18 mouse cellular contexts compared by ENCODE assay signal in the genomic region with DNA sequence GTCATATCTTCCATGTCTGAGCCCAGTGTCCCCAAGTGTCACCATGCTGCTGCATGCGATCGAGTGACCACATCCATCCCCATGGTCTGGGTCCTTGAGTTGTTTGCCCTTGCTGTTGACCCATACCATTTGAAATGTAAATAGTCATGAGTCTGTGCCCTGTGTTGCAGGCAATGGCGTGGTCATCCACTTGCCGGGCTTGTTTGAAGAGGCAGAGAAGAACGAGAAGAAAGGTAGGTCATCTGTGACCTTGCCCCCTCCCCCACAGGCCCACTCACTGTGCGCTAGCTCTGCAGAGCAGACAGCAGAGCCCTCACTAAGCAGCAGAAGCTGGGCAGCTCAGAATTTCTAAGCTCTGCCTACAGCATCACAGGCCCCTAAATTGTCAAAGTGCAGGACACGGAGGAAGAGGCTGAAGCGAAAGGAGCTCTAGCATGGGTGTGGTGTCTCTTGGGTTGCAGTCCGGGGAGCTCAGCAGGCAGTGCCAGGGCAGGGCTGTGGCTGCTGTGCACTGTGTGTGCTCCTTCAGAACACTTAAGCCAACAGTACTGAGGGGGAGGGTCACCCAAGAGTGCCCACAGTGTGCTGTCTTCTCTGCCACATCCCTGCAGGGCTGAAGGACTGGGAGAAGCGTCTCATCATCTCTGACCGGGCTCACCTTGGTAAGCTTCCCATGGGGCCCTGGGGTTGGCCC. TPM values are rescaled to one million over a fixed set of nuclear protein-coding genes. Genes with fewer than 3 reads are reported as not detected.
DNase-seq lines count a peak whose midpoint lies in the region; ATAC-seq and TF ChIP-seq lines count a peak whose summit lies in the region.
"Had no signal": no experiment of that assay in that cellular context is flagged by ENCODE, and none has a peak within 500 bp of the region (broad histone marks: within the 10 kb centered on the region; RNA-seq: fewer than 3 reads in every experiment).

No protein-coding gene starts in this region.

- 63% methylated on average over 11 of the region's 11 CpGs for WGBS in kidney, embryonic 14.5 days
- 74% methylated on average over 11 of the region's 11 CpGs for WGBS in kidney, adult 2 months
- 53% methylated on average over 11 of the region's 11 CpGs for WGBS in liver, embryonic 15.5 days (ENCODE audit: insufficient replicate concordance)
- WGBS in stomach, embryonic 16.5 days: 54% methylated on average over 11 of the region's 11 CpGs

- no peak overlapping the region for H3K4me2 ChIP-seq in kidney, embryonic 14.5 days (replicated peaks; ENCODE audit: low read depth, low read length)
- H3K4me2 ChIP-seq in liver, embryonic 15.5 days: peak overlapping the region; percentile 33
- H3K4me2 ChIP-seq in stomach, embryonic 16.5 days (ENCODE audit: low read depth, low read length): no peak overlapping the region
- H3K4me2 ChIP-seq: forebrain, embryonic 13.5 days; heart, embryonic 15.5 days; limb, embryonic 13.5 days had no signal

- no peaks in the 10 kb centered on the region for H3K36me3 ChIP-seq in kidney, embryonic 14.5 days (ENCODE audit: control insufficient read depth, insufficient read depth, low read length)
- no peaks in the 10 kb centered on the region for H3K36me3 ChIP-seq in kidney, adult 2 months (ENCODE audit: control insufficient read depth, insufficient read depth, low read length)
- H3K36me3 ChIP-seq in liver, embryonic 15.5 days (replicated peaks): no peaks in the 10 kb centered on the region
- H3K36me3 ChIP-seq in stomach, embryonic 16.5 days (ENCODE audit: control insufficient read depth, insufficient read depth, low read length): no peaks in the 10 kb centered on the region
- H3K36me3 ChIP-seq: embryonic facial prominence, embryonic 10.5 days; limb, embryonic 13.5 days had no signal

- no peak for TF ChIP-seq POLR2A in kidney, adult 2 months (IDR thresholded peaks at IDR 0.05; ENCODE audit: low read depth, low read length)

- no peak overlapping the region for H3K9ac ChIP-seq in kidney, embryonic 14.5 days (ENCODE audit: low read depth, low read length)
- no peak overlapping the region for H3K9ac ChIP-seq in liver, embryonic 15.5 days
- no peak overlapping the region; the same call in 1 of the 2 replicates for H3K9ac ChIP-seq in stomach, embryonic 16.5 days (ENCODE audit: low read length)
- H3K9ac ChIP-seq: forebrain, embryonic 13.5 days; heart, embryonic 15.5 days; limb, embryonic 13.5 days had no signal

- no peak overlapping the region for H3K4me3 ChIP-seq in kidney, embryonic 14.5 days (ENCODE audit: low read length)
- H3K4me3 ChIP-seq in kidney, adult 2 months (ENCODE audit: insufficient read depth, low read depth, low read length): no peak overlapping the region
- H3K4me3 ChIP-seq in liver, embryonic 15.5 days (replicated peaks): no peak overlapping the region
- H3K4me3 ChIP-seq in stomach, embryonic 16.5 days (replicated peaks; ENCODE audit: low read length): no peak overlapping the region
- H3K4me3 ChIP-seq: embryonic facial prominence, embryonic 10.5 days; forebrain, embryonic 13.5 days; heart, embryonic 15.5 days; limb, embryonic 13.5 days had no signal

- H3K9me3 ChIP-seq in kidney, embryonic 14.5 days (ENCODE audit: control insufficient read depth, low read length): no peaks in the 10 kb centered on the region
- H3K9me3 ChIP-seq in liver, embryonic 15.5 days (replicated peaks): no peaks in the 10 kb centered on the region
- no peaks in the 10 kb centered on the region for H3K9me3 ChIP-seq in stomach, embryonic 16.5 days (replicated peaks; ENCODE audit: control insufficient read depth, low read length)
- H3K9me3 ChIP-seq: embryonic facial prominence, embryonic 10.5 days; forebrain, embryonic 13.5 days; heart, embryonic 15.5 days; limb, embryonic 13.5 days had no signal

- 0 out of 2 replicates have a peak overlapping the region, but pooled peaks have one; percentile 17 for H3K27ac ChIP-seq in kidney, embryonic 14.5 days (ENCODE audit: low read depth, low read length)
- H3K27ac ChIP-seq in kidney, adult 2 months (ENCODE audit: insufficient read depth, low read depth, low read length): no peak overlapping the region
- peak overlapping the region; percentile 56 for H3K27ac ChIP-seq in liver, embryonic 15.5 days (replicated peaks)
- H3K27ac ChIP-seq in stomach, embryonic 16.5 days (ENCODE audit: low read length): 0 out of 2 replicates have a peak overlapping the region, but pooled peaks have one; percentile 38
- H3K27ac ChIP-seq: embryonic facial prominence, embryonic 10.5 days; forebrain, embryonic 13.5 days; heart, embryonic 15.5 days; limb, embryonic 13.5 days had no signal

- H3K27me3 ChIP-seq in kidney, embryonic 14.5 days (ENCODE audit: control insufficient read depth, insufficient read depth, low read length): no peaks in the 10 kb centered on the region
- H3K27me3 ChIP-seq in kidney, adult 2 months (replicated peaks; ENCODE audit: control insufficient read depth, insufficient read depth, low read length): no peaks in the 10 kb centered on the region
- no peaks in the 10 kb centered on the region for H3K27me3 ChIP-seq in liver, embryonic 15.5 days
- H3K27me3 ChIP-seq in stomach, embryonic 16.5 days (ENCODE audit: control insufficient read depth, insufficient read depth, low read length): no peaks in the 10 kb centered on the region
- H3K27me3 ChIP-seq: forebrain, embryonic 13.5 days; heart, embryonic 15.5 days; limb, embryonic 13.5 days had no signal

- peaks cover 22% of the 10 kb centered on the region for H3K4me1 ChIP-seq in kidney, embryonic 14.5 days (ENCODE audit: control insufficient read depth, insufficient read depth, low read length)
- 0 out of 2 replicates have a peak, but pooled peaks cover 8% of the 10 kb centered on the region for H3K4me1 ChIP-seq in kidney, adult 2 months (ENCODE audit: control insufficient read depth, insufficient read depth, low read length)
- peaks cover 64% of the 10 kb centered on the region for H3K4me1 ChIP-seq in liver, embryonic 15.5 days (replicated peaks)
- H3K4me1 ChIP-seq in stomach, embryonic 16.5 days (ENCODE audit: control insufficient read depth, insufficient read depth, low read length): peaks cover 41% of the 10 kb centered on the region

- no peak for TF ChIP-seq CTCF in kidney, adult 2 months (conservative IDR thresholded peaks at IDR 0.05; ENCODE audit: insufficient read depth, insufficient read length, low read depth, low read length)

- no peak for ATAC-seq in kidney, embryonic 14.5 days (ENCODE audit: low FRiP score, low TSS enrichment)
- no peak for ATAC-seq in liver, embryonic 15.5 days (ENCODE audit: insufficient read depth)
- no peak for ATAC-seq in stomach, embryonic 16.5 days (ENCODE audit: insufficient read depth, low FRiP score)
- ATAC-seq: forebrain, embryonic 13.5 days had no signal

- DNase-seq in kidney, adult 2 months: no peak
- DNase-seq in spleen, postnatal 36 days (ENCODE audit: low spot score in 2 of 2): peak; percentile 33 to 38
- DNase-seq in spleen, postnatal 10 days (ENCODE audit: low spot score in 2 of 2): no peak
- no peak for DNase-seq in urinary bladder, postnatal 10 days (ENCODE audit: low spot score)
- DNase-seq: cerebellum, adult 11 months; kidney, adult 11 months; kidney, postnatal 36 days; layer of hippocampus, adult 9-11 months; midbrain, embryonic 14.5 days; right cerebral cortex, postnatal 4 days; thymus, postnatal 36 days had no signal

RNA-seq across cellular contexts. Expression of gene Siva1, which starts 12.2 kb away (rescaled TPM):
- 314 and 362 TPM in 2 replicates for polyA plus RNA-seq in kidney, embryonic 14.5 days (2014; fragmentation: Nextera tagmentation; extraction: Ambion mirVana)
- polyA plus RNA-seq in kidney, adult 2 months (2012; rRNA removed): 27.7 and 27.8 TPM in 2 replicates
- polyA plus RNA-seq in liver, embryonic 15.5 days (2015; fragmentation: Nextera tagmentation; extraction: Ambion mirVana): 106 and 114 TPM in 2 replicates
- polyA plus RNA-seq in stomach, embryonic 16.5 days (2015; fragmentation: Nextera tagmentation; extraction: Ambion mirVana): 152 and 171 TPM in 2 replicates

RNA-seq across cellular contexts. Expression of gene Adssl1, which starts 12.4 kb away (rescaled TPM):
- 8.0 and 9.3 TPM in 2 replicates for polyA plus RNA-seq in kidney, embryonic 14.5 days (2014; fragmentation: Nextera tagmentation; extraction: Ambion mirVana)
- 8.1 and 10.4 TPM in 2 replicates for polyA plus RNA-seq in kidney, adult 2 months (2012; rRNA removed)
- 13.4 TPM in 2 replicates for polyA plus RNA-seq in liver, embryonic 15.5 days (2015; fragmentation: Nextera tagmentation; extraction: Ambion mirVana)
- polyA plus RNA-seq in stomach, embryonic 16.5 days (2015; fragmentation: Nextera tagmentation; extraction: Ambion mirVana): 2.7 and 10.3 TPM in 2 replicates

RNA-seq across cellular contexts. Expression of gene Akt1, which starts 42.5 kb away (rescaled TPM):
- 50.8 and 58.5 TPM in 2 replicates for polyA plus RNA-seq in kidney, embryonic 14.5 days (2014; fragmentation: Nextera tagmentation; extraction: Ambion mirVana)
- 85.3 and 90.6 TPM in 2 replicates for polyA plus RNA-seq in kidney, adult 2 months (2012; rRNA removed)
- polyA plus RNA-seq in liver, embryonic 15.5 days (2015; fragmentation: Nextera tagmentation; extraction: Ambion mirVana): 28.4 and 36.9 TPM in 2 replicates
- 50.7 and 52.8 TPM in 2 replicates for polyA plus RNA-seq in stomach, embryonic 16.5 days (2015; fragmentation: Nextera tagmentation; extraction: Ambion mirVana)

RNA-seq across cellular contexts. Expression of gene Inf2, which starts 43.6 kb away (rescaled TPM):
- polyA plus RNA-seq in kidney, embryonic 14.5 days (2014; fragmentation: Nextera tagmentation; extraction: Ambion mirVana): 4.7 and 5.8 TPM in 2 replicates
- 8.9 and 9.6 TPM in 2 replicates for polyA plus RNA-seq in kidney, adult 2 months (2012; rRNA removed)
- polyA plus RNA-seq in liver, embryonic 15.5 days (2015; fragmentation: Nextera tagmentation; extraction: Ambion mirVana): 2.7 TPM in 2 replicates
- 2.9 and 3.9 TPM in 2 replicates for polyA plus RNA-seq in stomach, embryonic 16.5 days (2015; fragmentation: Nextera tagmentation; extraction: Ambion mirVana)

RNA-seq across cellular contexts. Expression of gene Zbtb42, which starts 46.4 kb away (rescaled TPM):
- 3.8 and 5.7 TPM in 2 replicates for polyA plus RNA-seq in kidney, embryonic 14.5 days (2014; fragmentation: Nextera tagmentation; extraction: Ambion mirVana)
- polyA plus RNA-seq in kidney, adult 2 months (2012; rRNA removed): 10.7 and 12.1 TPM in 2 replicates
- polyA plus RNA-seq in liver, embryonic 15.5 days (2015; fragmentation: Nextera tagmentation; extraction: Ambion mirVana): 1.0 and 1.2 TPM in 2 replicates
- polyA plus RNA-seq in stomach, embryonic 16.5 days (2015; fragmentation: Nextera tagmentation; extraction: Ambion mirVana): 9.7 and 12.2 TPM in 2 replicates

Comparison
In these comparisons a context has a peak if more than half of its experiments do, and no peak if none do; other contexts are left out.
1. DNase-seq: peak in spleen, postnatal 36 days (2 of 2); none in kidney, adult 2 months (single experiment), spleen, postnatal 10 days (0 of 2) and urinary bladder, postnatal 10 days (single experiment).